Mouse (Mus musculus) stomach, embryonic 15.5 days (tissue): ENCODE results near the gene Pdha2. TPM values are rescaled to one million over a fixed set of nuclear protein-coding genes. Genes with fewer than 3 reads are reported as not detected.

Experiments used
- ATAC-seq: fragments of 200-750 bp; cut with Nextera tagmentation; 2 replicates; pipeline ENCODE4 v1.8.0; 2017; ENCODE audit warnings: low read depth, moderate number of reproducible peaks, moderate TSS enrichment; ENCODE audit not compliant: insufficient read depth, low FRiP score
- H3K27ac ChIP-seq: fragments of 300-500 bp; sonication (generic); 2 replicates; pipeline ENCODE4 v1.5.1; 2015; ENCODE audit warnings: mild to moderate bottlenecking, inconsistent platforms
- H3K27me3 ChIP-seq: fragments of 300-500 bp; sonication (generic); replicated peaks from 2 replicates; pipeline ENCODE4 v1.6.1; 2015; ENCODE audit warnings: inconsistent platforms
- H3K36me3 ChIP-seq: fragments of 300-500 bp; sonication (generic); 2 replicates; pipeline ENCODE4 v1.6.1; 2015; ENCODE audit warnings: inconsistent platforms
- H3K4me1 ChIP-seq: fragments of 300-500 bp; sonication (generic); 2 replicates; pipeline ENCODE4 v1.6.1; 2015; ENCODE audit warnings: inconsistent platforms
- H3K4me2 ChIP-seq: fragments of 300-500 bp; sonication (generic); 2 replicates; pipeline ENCODE4 v1.6.1; 2015; ENCODE audit warnings: mild to moderate bottlenecking, inconsistent platforms
- H3K4me3 ChIP-seq: fragments of 300-500 bp; sonication (generic); replicated peaks from 2 replicates; pipeline ENCODE4 v1.5.1; 2015; ENCODE audit warnings: inconsistent platforms
- H3K9ac ChIP-seq: fragments of 300-500 bp; sonication (generic); 2 replicates; pipeline ENCODE4 v1.6.1; 2015; ENCODE audit warnings: inconsistent platforms
- H3K9me3 ChIP-seq: fragments of 300-500 bp; sonication (generic); 2 replicates; pipeline ENCODE4 v1.6.1; 2016; ENCODE audit warnings: inconsistent platforms
- WGBS: fragments of 180-500 bp; shearing (Covaris S2); methylation state at CpG from one replicate; pipeline ENCODE4 v1.1.7; 2015; 5-methylcytosine and 5-hydroxymethylcytosine counted together
- polyA plus RNA-seq: library from polyadenylated mRNA; unstranded; fragments of >200 nt; fragmentation: Nextera tagmentation; extraction: Ambion mirVana; gene quantifications from 2 replicates; pipeline ENCODE4 v1.2.1, GENCODE M21; 2015

The Pdha2 gene
- polyA plus RNA-seq, 1 experiment from 2014 or later = not detected

GRCm38 (mm10) chr3:141201766-141202165, 10.4 kb downstream of the Pdha2 start:
- no peaks in the 10 kb centered on the region for H3K27me3 ChIP-seq
- H3K9me3 ChIP-seq = no peaks in the 10 kb centered on the region
- no peak overlapping the region for H3K27ac ChIP-seq
- 67% methylated on average over 2 of the region's 2 CpGs for WGBS
- H3K4me1 ChIP-seq = no peaks in the 10 kb centered on the region
- ATAC-seq = no peak
- no peaks in the 10 kb centered on the region for H3K36me3 ChIP-seq
- no peak overlapping the region for H3K4me2 ChIP-seq
- no peak overlapping the region for H3K4me3 ChIP-seq
- H3K9ac ChIP-seq = no peak overlapping the region

GRCm38 (mm10) chr3:141197308-141197861, 14.8 kb downstream of the Pdha2 start:
- no peaks in the 10 kb centered on the region for H3K9me3 ChIP-seq
- ATAC-seq = no peak
- H3K9ac ChIP-seq = no peak overlapping the region
- no peaks in the 10 kb centered on the region for H3K4me1 ChIP-seq
- H3K36me3 ChIP-seq = no peaks in the 10 kb centered on the region
- H3K4me3 ChIP-seq = no peak overlapping the region
- H3K27ac ChIP-seq = no peak overlapping the region
- no peaks in the 10 kb centered on the region for H3K27me3 ChIP-seq
- no peak overlapping the region for H3K4me2 ChIP-seq
- 76% methylated on average over 4 of the region's 4 CpGs for WGBS

- no peak overlapping the region for H3K9ac ChIP-seq
- H3K9me3 ChIP-seq = no peaks in the 10 kb centered on the region
- H3K4me3 ChIP-seq = no peak overlapping the region
- no peak overlapping the region for H3K27ac ChIP-seq
- no peaks in the 10 kb centered on the region for H3K27me3 ChIP-seq
- H3K4me2 ChIP-seq = no peak overlapping the region
- H3K36me3 ChIP-seq = no peaks in the 10 kb centered on the region
- WGBS = 78% methylated on average over 3 of the region's 3 CpGs
- no peaks in the 10 kb centered on the region for H3K4me1 ChIP-seq
- ATAC-seq = no peak
Measured at GRCm38 (mm10) chr3:141191653-141192052, 20.5 kb downstream of the Pdha2 start.

DNA sequence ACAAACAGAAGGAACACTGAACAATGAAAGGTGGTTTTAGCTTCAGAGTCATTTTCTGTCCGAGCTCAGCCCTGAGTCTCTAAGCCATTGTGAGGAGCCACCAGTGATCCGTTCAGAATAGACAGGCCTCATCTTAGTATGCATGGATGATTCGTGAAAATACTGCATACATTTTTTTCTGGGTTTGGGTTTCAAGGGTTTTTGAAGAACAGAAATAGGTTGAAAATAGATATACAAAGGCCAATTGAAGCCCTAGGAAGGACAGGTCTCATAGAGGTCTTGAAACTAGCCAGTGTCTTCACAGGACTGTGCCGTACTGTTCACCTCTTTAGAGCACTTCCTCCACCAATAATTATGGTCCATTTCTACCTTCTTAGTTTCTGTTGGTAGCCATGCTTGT, 21.7 kb downstream of the Pdha2 start:
- 75% methylated on average over 4 of the region's 4 CpGs for WGBS
- no peaks in the 10 kb centered on the region for H3K36me3 ChIP-seq
- no peaks in the 10 kb centered on the region for H3K4me1 ChIP-seq
- H3K27ac ChIP-seq = no peak overlapping the region
- no peak overlapping the region for H3K4me3 ChIP-seq
- H3K4me2 ChIP-seq = no peak overlapping the region
- ATAC-seq = no peak
- H3K27me3 ChIP-seq = no peaks in the 10 kb centered on the region
- no peak overlapping the region for H3K9ac ChIP-seq
- no peaks in the 10 kb centered on the region for H3K9me3 ChIP-seq

DNA sequence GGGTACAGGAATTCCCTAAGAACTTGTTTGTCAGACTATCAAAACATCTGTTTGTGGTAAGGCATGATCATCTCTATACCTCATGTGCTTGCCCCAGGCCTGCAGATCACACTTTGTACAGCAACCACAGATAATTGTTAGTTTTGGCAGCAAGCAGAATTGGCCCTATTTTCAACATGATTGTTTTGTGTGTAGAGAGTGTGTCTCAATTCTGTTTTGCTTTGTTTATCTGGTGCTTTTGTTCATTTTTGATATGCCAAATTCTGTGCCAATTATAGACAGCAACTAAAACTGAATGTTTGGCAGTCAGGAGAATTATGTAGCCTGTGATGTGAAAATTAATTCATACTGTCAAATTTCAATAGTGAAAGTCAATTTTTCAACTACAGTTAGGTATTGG, 51.2 kb downstream of the Pdha2 start:
- H3K27me3 ChIP-seq = no peaks in the 10 kb centered on the region
- no peaks in the 10 kb centered on the region for H3K9me3 ChIP-seq
- H3K9ac ChIP-seq = no peak overlapping the region
- H3K4me2 ChIP-seq = no peak overlapping the region
- no peak overlapping the region for H3K27ac ChIP-seq
- ATAC-seq = no peak
- no peaks in the 10 kb centered on the region for H3K36me3 ChIP-seq
- H3K4me1 ChIP-seq = no peaks in the 10 kb centered on the region
- no peak overlapping the region for H3K4me3 ChIP-seq
